Mouse (Mus musculus) cortical plate, adult 2 months (tissue): ENCODE results near the gene Farp1. TPM values are rescaled to one million over a fixed set of nuclear protein-coding genes. Genes with fewer than 3 reads are reported as not detected.
A peak's percentile ranks its signal among the peaks of the same experiment; 100 is the strongest.

Experiments used
- H3K27ac ChIP-seq: fragments of 200-500 bp; 2 replicates; pipeline ENCODE4 v1.5.1; 2012; ENCODE audit warnings: low read length, control low read depth, inconsistent platforms; ENCODE audit not compliant: insufficient read depth
- H3K4me1 ChIP-seq: fragments of 200-500 bp; 2 replicates; pipeline ENCODE4 v1.6.1; 2011; ENCODE audit warnings: low read length; ENCODE audit not compliant: control insufficient read depth, insufficient read depth
- H3K4me3 ChIP-seq: fragments of 200-500 bp; 2 replicates; pipeline ENCODE4 v1.5.1; 2011; ENCODE audit warnings: mild to moderate bottlenecking, low read length, control low read depth; ENCODE audit not compliant: insufficient read depth
- CTCF ChIP-seq: fragments of 200-500 bp; IDR thresholded peaks from 2 replicates; pipeline ENCODE4 v1.5.1; 2011; ENCODE audit warnings: mild to moderate bottlenecking, control low read depth, low read length; ENCODE audit not compliant: insufficient read depth; ENCODE audit errors: extremely low read depth
- POLR2A ChIP-seq: fragments of 200-500 bp; IDR thresholded peaks from 2 replicates; pipeline ENCODE4 v1.6.1; 2011; ENCODE audit warnings: mild to moderate bottlenecking, low read length, control low read depth; ENCODE audit not compliant: insufficient read depth; ENCODE audit errors: extremely low read depth
- polyA plus RNA-seq: library from polyadenylated mRNA; depleted of rRNA; stranded (reverse); fragments of >200 nt; gene quantifications from 2 replicates; pipeline ENCODE4 v1.2.3, GENCODE M21; 2012

The Farp1 gene
- polyA plus RNA-seq, 1 experiment: 58.0 TPM

GRCm38 (mm10) chr14:121263912-121264311 lies 228.9 kb downstream of the Farp1 start:
- TF ChIP-seq CTCF (no peak), POLR2A (no peak)
- Histone ChIP-seq H3K4me1 (0 out of 2 replicates have a peak, but pooled peaks cover 1% of the 10 kb centered on the region), H3K27ac (no peak overlapping the region), H3K4me3 (no peak overlapping the region)

DNA sequence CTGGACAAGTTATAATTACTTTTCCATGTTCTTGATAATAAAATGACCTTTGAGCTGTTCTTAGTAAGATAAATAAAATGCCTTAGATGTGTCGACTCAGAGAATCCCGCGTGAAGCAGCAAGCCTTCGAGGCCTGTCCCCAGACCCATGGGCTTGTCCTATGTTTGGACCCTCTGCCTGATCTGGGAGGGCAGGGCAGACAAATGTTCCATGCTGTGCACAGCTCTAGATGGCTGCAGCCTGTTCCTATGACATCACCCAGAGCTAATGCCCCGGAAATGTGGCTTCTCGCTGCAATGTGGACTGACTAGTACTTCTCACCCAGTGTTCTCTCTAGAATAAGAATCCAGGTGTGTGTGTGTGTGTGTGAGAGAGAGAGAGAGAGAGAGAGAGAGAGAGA lies 229.5 kb downstream of the Farp1 start:
- Histone ChIP-seq H3K4me1 (0 out of 2 replicates have a peak, but pooled peaks cover 1% of the 10 kb centered on the region), H3K4me3 (no peak overlapping the region), H3K27ac (no peak overlapping the region)
- no peak for TF ChIP-seq CTCF
- no peak for TF ChIP-seq POLR2A

DNA sequence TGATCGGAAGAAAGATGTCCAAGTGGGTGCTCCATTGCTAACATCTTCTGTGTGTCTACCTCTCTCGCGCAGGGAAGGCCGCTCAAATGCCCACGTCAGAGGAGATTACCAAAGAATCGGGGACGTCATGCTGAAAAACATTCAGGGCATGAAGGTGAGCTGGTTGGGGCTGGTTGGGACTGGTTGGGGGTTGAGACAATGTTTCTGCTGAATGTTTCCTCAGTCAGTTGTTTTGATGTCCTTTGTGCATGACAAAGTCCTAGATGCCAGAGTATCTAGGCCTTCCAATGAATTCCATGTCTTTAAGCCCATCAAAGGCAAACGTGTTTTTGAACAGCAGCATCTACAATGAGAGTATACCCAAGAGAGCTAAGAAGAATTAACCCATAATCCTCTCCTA lies 232.8 kb downstream of the Farp1 start:
- Histone ChIP-seq H3K4me1 (0 out of 2 replicates have a peak, but pooled peaks cover 1% of the 10 kb centered on the region), H3K27ac (no peak overlapping the region), H3K4me3 (no peak overlapping the region)
- TF ChIP-seq CTCF: no peak

DNA sequence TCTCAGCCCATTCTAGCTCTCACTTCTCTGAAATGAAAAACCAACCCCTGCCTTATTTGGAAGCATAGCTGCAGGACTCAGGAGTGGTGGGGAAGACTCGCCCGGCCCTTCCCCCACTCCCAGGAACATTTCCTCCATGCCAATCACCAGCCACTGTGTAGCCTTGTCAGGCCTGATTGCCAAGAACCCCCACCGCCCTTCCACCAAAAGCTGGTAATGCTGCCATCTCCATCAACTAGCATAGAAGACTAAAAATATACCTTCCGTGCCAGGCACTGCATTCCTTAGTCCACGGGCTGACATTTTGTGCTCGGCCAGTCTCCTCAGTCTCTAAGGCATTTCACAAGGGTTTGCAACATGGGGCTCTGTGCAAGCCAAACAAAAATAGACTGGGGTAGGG lies 235.5 kb downstream of the Farp1 start:
- no peak overlapping the region for H3K27ac ChIP-seq
- H3K4me3 ChIP-seq: no peak overlapping the region
- TF ChIP-seq POLR2A (no peak), CTCF (no peak)

GRCm38 (mm10) chr14:121274985-121275384 lies 240.0 kb downstream of the Farp1 start:
- H3K27ac ChIP-seq: no peak overlapping the region
- no peak for TF ChIP-seq CTCF
- no peak for TF ChIP-seq POLR2A
- H3K4me1 ChIP-seq: no peaks in the 10 kb centered on the region
- H3K4me3 ChIP-seq: no peak overlapping the region

More for the DNA sequence above, 235.5 kb downstream of the Farp1 start:
- H3K4me1 ChIP-seq: 0 out of 2 replicates have a peak, but pooled peaks cover 1% of the 10 kb centered on the region

- Histone ChIP-seq H3K4me1 (no peaks in the 10 kb centered on the region), H3K27ac (no peak overlapping the region), H3K4me3 (no peak overlapping the region)
- TF ChIP-seq CTCF: no peak
- no peak for TF ChIP-seq POLR2A
Measured at GRCm38 (mm10) chr14:121276016-121276415, 241.0 kb downstream of the Farp1 start.

DNA sequence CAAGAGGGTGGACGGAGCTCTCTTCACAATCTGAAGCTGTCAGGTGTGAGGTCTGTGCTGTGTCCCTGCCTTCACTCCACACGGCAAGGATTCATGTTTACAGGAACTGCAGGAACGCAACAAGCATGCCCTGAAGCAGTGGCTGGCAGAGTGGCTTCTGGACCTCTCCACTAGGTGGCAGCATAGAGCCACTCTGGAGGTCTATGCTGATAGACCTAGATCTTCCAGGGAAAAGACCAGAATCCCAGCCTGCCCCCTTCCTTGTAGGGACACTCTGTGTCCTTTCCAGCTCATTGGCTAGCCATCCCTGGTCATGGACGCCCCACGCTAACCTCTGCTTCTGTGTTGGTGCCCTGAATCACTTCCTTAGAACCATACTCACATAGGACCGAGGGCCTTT lies 244.1 kb downstream of the Farp1 start:
- Histone ChIP-seq H3K27ac (no peak overlapping the region), H3K4me3 (no peak overlapping the region), H3K4me1 (no peaks in the 10 kb centered on the region)
- TF ChIP-seq POLR2A (no peak), CTCF (peak; percentile 90)

DNA sequence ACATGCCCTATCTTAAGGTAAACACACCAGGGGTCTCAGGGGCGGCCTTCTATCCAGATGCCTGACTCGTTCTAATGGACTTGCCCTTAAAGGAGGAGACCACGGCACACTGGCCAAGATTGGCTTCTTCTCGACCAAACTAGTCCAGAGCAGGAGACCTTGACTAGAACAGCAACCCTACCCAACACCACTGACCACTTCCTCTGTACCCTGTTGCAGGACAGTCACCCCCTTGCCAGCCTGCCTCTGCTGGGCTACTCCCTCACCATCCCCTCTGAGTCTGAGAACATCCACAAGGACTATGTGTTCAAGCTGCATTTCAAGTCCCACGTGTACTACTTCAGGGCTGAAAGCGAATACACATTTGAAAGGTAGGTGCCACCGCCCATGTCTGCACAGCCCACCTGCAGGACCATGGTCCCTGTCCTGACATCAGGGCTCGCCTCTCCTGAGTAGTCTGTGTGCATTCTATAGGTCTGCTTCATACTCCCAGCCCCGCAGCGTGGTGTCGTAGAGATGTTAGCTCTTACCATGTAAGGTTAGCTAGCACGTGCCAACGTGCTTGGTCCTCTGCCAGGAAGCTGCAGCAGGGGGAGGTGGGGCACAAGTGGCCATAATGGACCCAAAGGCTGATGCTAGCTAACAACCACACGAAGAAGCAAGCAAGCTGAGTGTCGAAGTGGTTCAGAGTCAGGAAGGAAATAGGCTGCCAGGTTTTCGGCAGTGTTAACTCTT lies 245.8 kb downstream of the Farp1 start:
- Histone ChIP-seq H3K27ac (no peak overlapping the region), H3K4me1 (no peaks in the 10 kb centered on the region), H3K4me3 (no peak overlapping the region)
- no peak for TF ChIP-seq CTCF
- TF ChIP-seq POLR2A: no peak

GRCm38 (mm10) chr14:121281336-121281710 lies 246.3 kb downstream of the Farp1 start:
- TF ChIP-seq POLR2A (no peak), CTCF (no peak)
- no peak overlapping the region for H3K4me3 ChIP-seq
- H3K4me1 ChIP-seq: no peaks in the 10 kb centered on the region
- H3K27ac ChIP-seq: no peak overlapping the region

DNA sequence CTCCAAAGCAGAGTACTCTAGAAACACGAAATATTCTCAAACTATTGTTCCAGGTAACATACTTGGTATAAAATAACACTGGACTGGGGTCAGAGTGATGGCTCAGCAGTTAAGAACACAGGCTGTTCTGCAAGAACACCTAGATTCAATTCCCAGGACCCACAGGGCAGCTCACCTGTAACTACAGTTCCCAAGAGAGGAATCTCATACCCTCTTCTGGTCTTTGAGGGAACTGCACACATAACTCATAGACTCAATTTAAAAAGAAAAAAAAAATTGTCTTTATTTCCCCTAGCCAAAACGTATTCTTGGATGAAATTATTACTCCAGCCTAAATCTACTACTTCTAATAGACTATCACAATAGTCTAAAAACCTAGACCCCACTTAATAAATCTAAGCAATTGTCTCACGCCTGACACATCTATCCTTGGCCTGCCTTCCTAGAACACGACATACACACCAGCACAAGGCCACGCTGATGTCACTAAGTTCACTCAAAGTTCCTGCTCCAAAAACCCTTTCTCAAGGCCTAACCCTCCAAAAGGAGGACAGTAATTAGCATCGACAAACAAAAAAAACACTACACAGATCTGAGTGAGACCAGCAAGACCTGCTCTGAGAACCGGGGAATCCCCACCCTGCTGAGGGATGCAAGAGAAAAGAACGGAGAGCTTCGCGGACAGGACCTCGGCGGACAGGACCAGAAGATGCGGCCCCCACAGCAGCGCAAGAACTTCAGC lies 250.6 kb downstream of the Farp1 start:
- Histone ChIP-seq H3K27ac (no peak overlapping the region), H3K4me3 (no peak overlapping the region), H3K4me1 (no peaks in the 10 kb centered on the region)
- TF ChIP-seq POLR2A: no peak
- peak; percentile 11; the same call in 1 of the 2 replicates for TF ChIP-seq CTCF
